Mouse (Mus musculus) erythroid progenitor cell, adult 5-6 weeks (primary cell): ENCODE measurements around the gene Zfp637. TPM values are rescaled to one million over a fixed set of nuclear protein-coding genes. Genes with fewer than 3 reads are reported as not detected.
A peak's percentile ranks its signal among the peaks of the same experiment; 100 is the strongest.
"Not testable (repeated sequence)": the region's sequence is repeated elsewhere in the genome, so short reads cannot be mapped to it uniquely, and the experiment has no call there.

Experiments used
- ATAC-seq: replicated peaks from 2 replicates; pipeline ENCODE4 v1.8.0; 2016; ENCODE audit warnings: moderate number of reproducible peaks, mild to moderate bottlenecking, moderate TSS enrichment, inconsistent platforms; ENCODE audit not compliant: poor library complexity, low FRiP score, severe bottlenecking
- total RNA-seq, 2 experiments: library from RNA; stranded (forward) in 1 of 2; stranded (reverse) in 1 of 2; fragments of 150-400 nt in 1 of 2; fragments of 186-747, 209-891 nt in 1 of 2; gene quantifications; 2 replicates each; pipeline versions ENCODE4 v1.2.3 to v1.2.4; 2015 to 2017; ENCODE audit warnings: low replicate concordance in 2 of 2

Gene Zfp637
- total RNA-seq (2015; ENCODE audit: low replicate concordance), result 9.4 and 13.4 TPM in 2 replicates
- total RNA-seq (2017; ENCODE audit: low replicate concordance), result 3.5 TPM in 1 of 2 replicates, not detected in the other

DNA sequence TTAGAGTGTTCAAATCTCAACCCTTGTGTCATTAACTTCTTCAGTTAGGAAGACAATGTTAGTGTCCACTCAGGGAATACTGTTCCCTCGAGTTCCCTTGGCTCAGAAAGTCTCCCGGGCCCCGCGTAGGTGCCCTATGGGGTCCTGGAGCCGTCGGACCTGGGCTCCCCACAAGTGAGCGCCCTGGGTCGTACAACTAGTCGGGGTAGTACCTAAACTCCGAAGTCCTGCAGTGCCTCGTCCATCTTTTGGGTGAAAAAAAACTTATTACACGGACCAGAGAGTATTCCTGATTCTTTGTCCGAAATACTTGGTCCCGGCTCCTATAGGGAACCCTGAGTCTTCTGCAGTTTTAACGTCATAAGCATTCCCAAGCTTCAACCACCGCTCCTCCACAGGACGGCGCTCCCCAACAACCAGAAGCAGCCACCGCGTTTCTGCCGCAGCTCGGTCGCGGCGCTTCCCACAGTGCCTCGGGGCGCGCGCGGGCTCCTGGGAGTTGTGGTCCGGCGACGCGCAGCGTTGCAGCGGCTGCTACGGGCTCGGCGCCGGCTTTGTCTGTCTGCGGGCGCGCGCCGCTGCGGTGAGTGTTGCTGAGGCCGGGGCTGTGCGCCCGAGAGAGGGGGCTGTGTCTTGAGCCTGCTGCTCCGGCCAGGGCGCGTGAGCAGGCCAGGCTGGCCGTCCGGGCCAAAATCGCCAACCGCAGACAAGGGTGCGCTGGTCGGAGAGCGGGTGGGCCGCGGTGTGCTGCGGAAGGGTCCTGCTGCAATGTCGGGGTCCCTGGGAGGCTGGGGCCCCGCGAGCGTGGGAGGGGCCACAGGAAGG, at the start of gene Zfp637:
Gene Zfp637 (plus strand): TSS at position 495 of the 825 bp plus-strand sequence.
- ATAC-seq, result peak; percentile 99

DNA sequence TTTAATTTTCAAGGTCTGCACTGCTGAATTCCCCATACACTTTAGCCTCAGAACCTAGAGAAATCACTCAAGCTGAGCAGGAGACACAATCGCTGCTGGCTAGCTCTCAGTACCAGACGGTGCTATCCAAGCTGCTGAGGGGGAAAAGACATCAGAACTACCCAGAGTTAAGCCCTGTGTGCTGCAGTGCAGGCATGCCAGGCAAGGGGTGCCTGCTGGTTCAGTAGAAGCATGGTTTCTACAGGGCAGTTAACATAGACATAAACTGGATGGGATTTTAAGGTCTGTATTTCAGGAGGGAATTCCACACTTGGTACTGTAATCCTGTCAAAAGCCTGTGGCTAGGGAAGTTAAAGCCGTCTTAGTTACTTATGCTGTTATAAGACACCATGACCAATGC, 45.7 kb upstream of the Zfp637 start:
- no peak for ATAC-seq

DNA sequence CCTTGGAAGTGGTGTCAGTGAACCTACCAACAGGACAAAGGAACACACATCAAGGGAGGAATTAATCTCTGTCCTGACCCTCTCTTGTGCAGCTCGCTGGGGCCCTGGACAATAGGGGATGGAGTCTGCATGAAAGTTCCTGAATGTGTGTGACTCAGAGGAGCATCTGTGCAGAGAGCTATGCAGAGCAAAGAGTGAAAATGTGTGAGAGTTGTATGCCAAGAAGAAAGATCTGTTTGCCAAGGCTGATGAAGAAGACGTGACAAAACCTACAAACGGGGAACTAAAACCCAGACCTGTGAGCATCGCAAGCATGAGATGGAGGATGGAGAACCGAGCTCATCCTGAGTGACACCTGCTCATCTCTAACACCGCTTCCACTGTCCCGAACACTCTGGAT, 40.2 kb upstream of the Zfp637 start:
- ATAC-seq, result no peak

DNA sequence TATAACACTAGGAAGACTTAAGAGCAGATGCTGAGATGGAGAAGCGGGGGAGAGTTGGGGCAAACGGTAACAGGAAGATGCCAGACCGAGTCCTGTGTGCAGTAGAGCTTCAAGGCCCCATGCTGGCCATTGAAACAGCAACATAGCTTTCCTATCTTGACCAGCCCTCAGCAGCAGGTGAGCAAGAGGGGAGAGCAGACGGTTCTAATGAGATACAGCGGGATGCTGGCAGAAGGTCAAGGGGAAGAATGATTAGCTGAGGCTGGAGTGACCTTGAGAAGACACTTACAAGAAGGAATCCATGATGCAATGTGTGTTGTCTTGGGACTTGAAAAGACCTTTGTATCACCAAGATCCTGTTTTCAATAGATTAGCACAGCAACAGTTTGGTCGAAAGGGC, 39.2 kb upstream of the Zfp637 start:
- ATAC-seq, result no peak

DNA sequence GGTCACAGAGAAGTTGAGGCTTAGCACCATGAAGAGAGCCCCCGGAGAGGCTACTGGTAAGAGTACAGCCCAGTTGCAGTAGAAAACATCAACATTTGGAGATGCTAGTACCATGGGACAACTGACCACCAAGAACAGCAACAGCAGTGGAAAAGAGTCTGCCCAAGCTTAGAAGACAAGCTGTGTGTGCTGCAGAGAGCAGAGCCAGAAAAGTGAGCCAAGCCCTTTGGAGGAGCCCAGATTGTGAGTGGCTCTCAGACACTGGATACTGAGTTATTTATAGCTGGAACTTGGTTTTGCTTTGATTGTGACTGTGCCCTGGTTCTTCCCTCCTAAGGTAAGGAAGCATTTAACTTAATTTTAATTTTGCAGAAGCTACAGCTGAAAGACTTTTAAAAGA, 33.2 kb upstream of the Zfp637 start:
- no peak for ATAC-seq

DNA sequence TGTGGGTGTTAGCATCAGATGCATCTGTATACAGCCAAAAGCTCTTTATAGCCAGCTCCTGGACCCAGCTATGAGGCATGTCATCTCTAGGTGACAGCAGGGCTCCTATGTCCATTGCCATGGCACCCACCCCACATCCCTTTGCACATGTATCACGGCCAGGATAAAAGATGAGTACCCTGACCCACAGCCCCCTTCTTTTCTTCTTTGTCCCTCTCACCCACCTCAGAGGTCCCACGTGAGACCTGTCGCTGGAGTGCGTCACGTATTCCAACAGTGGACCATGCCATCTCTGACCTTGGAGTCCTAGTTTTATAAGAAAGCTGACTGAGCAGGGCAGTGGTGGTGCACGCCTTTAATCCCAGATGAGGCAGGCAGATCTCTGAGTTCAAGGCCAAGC, 31.2 kb upstream of the Zfp637 start:
- ATAC-seq, result no peak

DNA sequence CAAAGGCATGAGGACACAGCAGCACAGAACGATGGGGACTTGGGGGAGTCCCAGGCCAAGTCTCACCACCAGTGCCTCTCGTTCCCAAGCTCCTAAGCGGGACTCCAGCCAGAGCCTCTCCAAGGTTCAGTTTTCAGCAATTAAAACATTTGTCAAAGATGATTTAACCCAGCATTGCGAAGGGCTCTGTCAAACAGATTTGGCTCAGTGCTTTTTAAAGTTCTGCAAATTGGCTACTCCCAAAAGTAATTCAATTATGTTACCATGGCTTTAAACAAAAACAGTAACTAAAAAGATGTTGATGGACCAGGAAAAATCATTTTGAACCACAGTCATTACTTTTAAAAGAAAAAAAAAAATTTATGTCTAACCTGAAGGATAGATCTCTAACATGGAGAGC, 30.3 kb upstream of the Zfp637 start:
- no peak for ATAC-seq

DNA sequence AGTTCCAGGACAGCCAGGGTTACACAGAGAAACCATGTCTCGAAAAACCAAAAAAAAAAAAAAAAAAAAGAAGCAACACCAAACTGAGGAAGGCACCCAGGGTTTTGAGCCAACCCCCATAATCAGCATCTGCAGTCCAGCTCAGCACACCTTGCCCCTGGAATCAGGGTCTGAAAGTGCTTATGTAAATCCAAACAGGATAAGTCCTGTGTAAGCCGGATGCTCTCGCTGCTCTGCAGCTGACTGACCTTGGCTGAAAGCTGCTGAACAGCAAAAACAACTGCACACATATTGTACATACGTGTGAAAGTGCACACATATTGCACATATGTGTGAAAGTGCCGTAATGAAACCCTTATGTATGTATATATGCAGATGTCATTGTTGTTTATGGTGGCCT, 29.7 kb upstream of the Zfp637 start:
- ATAC-seq, result no peak

DNA sequence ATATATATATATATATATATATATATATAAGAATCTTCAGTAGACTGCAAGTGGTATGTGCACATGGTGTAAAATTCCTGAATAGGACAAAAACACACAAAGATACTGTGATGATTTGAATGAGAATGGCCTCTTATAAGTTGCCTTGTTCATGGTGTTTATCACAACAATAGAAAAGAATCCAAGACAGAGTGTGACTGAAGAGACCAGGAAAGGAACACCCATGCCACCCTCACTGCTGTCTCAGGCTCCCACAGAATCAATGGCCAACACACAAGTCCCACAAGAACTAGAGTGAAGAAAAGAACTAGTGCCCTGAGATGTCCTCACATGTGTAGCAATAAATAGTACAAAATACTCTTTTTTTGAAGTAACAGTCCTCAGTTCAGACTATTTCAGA, 26.3 kb upstream of the Zfp637 start:
- no peak for ATAC-seq

DNA sequence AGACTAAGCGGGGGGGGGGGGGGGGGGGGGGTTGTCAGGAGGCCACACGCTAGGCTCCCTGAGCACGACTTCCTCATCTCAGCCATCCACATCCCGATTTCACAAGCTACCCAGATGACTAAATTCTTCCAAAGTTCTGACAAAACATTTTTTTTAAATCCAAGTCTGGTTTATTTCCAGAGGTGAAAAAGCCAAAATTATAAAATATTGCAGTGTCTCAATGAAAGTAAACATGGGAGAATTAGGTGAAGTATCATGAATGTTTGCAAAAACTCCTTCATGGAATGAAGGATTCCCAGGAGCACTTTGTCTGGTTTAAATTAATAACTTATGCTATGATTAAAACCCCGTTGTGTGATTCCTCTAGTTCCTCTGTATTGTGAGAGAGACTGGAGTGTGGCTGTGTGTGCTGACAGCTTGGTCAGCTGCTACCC, 23.9 kb upstream of the Zfp637 start:
- ATAC-seq, result no peak

DNA sequence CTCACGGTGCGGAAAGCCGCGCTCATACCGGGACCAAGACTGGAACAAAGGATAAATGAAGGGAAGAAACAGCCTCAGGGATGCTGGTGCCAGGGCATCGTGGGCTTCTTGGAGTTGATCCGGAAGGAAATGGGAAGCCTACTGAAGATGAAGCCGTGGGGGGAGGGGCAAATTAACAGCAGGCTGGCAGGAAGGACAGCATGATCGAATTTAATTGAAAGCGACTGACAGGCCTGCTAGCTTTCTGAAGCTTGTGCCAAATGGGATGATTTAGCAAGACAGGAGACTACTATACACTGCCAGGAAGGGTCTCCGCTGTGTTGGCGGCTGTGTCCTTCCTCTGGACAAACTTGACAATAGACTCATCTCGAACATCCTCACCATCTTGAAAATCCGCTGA, 20.7 kb upstream of the Zfp637 start:
- ATAC-seq, result no peak

DNA sequence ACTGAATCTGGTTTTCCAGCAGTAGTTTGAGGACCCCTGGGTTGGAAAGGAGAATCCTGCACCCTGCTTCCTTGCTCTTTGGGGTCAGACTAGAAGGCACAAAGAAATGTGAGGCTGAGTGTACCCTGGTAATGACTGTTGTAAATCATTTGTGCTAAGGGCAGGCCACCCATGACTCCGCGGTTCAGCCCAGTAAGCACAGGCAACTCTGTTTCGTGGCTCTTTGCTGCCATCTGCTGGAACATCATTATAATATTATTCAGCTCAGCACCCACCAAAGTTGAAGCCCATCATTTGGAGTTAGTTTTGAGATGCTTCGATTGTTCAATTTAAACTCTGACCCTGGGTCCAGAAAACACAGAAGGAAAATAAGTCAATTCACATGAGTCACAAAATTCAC, 15.6 kb upstream of the Zfp637 start:
- ATAC-seq, result peak; percentile 75; the same call in 1 of the 2 replicates

DNA sequence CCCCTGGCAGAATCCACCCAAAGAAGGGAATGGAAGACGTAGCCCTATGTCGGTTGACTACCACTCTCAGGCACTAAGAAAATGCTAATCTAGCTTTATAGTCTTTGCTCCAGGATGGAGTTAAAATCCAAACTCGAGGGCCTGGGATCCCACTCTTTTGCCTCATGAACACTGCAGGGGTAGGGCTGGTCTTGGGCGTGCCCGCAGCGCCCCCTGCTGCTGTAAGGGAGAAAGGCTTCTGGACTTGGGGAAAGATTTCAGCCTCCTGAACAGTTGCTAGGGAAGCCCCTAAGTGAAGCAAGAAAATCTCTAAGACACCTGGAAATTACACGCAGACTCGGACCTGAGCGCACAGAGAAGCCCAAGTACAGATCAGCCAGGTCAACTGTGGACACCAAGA, 12.7 kb upstream of the Zfp637 start:
- no peak for ATAC-seq

DNA sequence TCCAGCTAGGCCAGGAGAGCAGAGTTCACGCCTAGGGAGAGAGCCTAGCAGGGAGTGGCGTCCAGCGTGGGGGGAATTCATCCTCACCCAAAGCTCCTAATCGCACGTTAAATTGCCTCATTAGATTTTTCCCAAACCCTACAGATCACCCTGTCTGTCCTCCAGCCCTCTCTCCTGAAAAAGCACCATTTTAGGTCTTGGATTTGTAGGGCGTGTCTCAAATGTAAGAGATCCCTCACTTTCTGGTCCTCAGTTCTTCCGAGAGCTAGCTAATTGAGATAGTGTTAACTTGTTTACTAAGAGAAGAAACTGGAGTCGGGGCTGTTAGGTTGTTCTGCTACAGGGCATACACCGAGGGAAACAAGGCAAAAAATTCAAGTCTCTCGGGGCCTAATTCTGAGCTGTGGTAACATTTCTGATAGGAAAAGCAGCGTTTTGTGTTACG, 553 bp downstream of the Zfp637 start:
- ATAC-seq, result no peak

DNA sequence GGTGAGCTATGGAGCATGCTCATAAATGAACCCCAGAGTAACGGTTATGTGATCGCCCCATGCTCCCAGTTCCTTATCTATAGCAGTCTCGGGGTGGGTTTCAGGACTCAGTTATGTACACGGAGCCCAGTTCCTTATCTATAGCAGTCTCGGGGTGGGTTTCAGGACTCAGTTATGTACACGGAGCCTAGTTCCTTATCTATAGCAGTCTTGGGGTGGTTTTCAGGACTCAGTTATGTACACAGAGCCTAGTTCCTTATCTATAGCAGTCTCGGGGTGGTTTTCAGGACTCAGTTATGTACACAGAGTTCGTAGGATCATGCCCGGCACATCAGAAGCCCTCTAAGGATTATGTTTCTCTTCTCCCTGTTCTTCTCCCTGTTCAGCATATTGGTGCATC, 3.6 kb downstream of the Zfp637 start:
- no peak for ATAC-seq

DNA sequence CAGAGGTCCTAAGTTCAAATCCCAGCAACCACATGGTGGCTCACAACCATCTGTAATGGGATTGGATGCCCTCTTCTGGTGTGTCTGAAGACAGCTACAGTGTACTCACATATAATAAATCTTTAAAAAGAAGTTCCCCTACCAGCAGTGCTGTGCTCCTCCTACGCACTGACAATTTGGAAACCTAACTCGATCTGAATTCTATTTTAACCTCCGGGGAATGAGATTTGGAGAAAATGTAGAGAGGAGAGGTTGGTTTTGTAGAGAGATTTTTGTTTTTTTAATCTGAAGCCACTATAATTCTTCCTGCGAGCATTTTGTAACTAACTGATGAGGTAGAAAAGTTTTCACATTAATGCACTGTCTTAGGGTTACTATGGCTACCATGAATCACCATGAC, 5.7 kb downstream of the Zfp637 start:
- ATAC-seq, result not testable (repeated sequence)

DNA sequence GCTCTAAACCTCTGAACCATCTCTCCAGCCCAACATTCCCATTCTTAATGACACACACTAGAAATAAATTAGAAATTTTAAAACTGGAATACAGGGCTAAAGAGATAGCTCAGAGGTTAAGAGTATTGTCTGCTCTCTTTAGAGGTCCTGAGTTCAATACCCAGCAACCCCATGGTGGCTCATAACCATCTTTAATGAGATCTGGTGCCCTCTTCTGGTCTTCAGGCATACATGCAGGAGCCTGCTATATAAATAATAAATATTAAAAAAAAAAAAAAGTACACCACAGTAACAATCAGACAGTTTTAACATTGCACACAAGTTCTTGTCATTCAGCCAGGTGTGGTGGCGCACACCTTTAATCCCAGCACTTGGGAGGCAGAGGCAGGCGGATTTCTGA, 6.8 kb downstream of the Zfp637 start:
- no peak for ATAC-seq

DNA sequence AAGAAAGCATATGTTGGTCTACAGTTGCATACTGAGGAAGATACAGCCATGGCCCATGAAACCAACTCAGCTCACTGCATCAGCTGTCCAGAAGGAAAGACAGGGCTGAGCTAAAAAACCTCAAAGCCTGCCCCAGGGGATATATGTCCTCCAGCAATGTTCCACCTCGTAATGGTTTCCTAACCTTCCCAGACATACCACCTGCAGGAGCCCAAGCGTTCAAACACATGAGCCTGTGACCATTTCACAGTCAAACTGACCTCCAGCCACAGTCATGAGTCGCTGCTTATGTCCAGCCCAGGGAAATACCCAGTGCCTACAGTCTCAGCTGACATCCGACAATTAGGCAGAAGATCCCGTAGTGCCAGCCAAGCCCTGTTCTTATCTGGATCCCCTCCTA, 7.6 kb downstream of the Zfp637 start:
- ATAC-seq, result no peak

DNA sequence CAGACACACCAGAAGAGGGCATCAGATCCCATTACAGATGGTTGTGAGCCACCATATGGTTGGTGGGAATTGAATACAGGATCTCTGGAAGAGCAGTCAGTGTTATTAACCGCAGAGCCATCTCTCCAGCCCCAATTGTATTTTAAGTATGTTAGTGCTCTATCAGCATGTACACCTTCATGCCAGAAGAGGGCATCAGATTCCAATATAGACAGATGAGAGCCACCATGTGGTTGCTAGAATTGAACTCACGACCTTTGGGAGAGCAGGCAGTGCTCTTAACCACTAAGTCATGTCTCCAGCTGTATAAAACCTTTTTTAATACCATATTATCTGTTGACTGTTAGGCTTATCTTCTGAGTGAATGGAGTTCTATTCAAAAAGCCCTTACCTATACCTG, 10.8 kb downstream of the Zfp637 start:
- ATAC-seq, result no peak

DNA sequence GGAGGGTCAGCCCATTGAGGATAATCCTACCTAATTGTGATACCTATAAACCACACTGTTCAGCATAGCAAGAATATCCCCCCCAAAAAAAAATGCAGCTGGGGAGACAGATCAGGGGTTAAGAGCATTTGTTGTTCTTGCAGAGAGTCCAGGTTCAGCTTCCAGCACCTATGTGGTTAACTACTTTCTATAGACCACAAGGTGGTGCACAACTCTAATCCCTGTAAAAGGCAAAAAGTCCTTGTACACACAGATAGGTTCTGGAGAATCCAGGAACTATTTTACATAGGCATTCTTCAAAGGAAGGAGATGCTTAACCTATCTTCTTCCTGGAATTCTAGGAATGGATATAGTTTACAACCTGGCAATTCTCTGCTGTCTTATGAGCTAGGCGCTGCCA, 17.0 kb downstream of the Zfp637 start:
- ATAC-seq, result no peak

DNA sequence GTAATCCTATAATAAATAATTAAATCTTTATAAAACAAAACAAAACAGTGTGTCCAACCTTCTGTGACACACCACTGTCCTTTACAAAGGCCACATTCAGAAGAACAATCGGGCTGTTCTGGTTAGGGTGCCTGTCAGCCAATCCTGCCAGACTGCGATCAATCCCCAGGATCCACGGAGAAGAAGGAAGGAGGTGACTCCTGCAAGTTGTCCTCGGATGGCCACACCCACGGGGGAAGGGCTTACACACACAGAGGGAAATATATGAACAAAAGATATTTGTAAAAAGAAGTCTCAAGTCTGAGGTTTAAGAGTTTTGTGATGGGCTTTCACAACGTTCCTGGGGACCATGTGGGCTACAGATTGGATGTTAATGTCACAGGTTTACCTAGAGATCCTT, 20.9 kb downstream of the Zfp637 start, which contains the start of gene Zfp239:
Gene Zfp239 (plus strand): TSS at position 253 of the 400 bp plus-strand sequence.
- ATAC-seq, result peak; percentile 76

DNA sequence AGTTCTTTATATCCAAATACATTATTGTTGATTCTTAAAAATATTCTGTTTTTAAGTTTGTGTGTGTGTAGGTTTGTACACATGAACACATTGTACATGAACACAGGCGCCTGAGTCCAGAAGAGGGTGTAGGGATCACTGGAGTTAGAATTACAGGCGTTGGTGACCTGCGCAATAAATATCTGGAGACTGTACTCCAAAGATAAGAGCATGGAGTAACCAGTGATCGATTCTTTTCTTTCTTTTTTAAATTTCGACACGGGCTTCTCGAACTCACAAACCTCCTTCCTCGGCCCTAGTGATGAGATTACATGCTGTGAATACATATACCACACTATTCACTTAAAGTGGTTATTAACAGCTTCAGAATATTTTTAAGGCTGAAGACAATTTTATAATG, 21.5 kb downstream of the Zfp637 start:
- peak; percentile 87 for ATAC-seq
